8 mouse cellular contexts compared by ENCODE assay signal in the genomic region with DNA sequence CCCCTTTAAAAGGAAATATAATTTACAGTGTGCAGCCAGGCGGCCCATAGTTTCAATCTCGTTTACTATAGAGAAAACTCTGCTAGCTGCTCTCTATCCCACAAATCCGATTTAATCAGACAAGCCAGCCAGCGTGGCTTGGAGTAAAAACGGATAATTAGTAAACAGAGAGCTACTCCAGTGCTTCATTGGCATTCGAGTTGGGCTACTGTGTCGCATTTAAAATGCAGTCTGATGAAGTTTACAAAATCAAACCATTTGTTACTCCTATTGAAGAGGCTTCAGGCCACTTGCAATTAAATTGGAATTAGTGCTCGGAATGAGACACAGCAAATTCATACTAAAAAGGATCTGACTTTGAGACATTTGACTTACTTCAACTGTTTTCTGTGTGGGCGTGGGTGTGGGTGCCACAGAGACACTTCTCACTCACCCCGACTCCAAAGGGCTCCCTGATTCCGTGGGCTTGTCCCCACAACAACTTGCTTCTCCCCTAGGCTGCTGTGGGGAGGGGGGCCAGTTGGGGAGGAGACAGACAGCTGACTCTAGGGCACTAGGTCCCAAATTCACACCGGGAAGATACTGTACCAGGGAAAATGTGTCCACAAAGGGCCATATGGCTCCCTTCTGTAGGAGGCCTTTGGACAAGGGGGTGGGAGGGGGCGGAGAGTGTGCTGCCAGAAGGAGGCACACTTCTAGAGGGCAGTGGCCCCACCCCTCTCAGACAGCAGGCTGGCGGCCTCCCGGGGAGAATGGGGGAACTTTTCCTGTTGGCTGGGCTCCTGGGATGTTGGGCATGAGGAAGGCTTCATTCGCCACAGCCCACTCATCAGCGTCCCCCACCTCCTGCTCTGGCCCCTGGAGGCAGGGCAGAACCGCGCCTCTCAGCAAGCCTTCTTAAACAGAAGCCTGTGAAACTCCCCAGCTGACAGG.
DNase-seq lines count a peak whose midpoint lies in the region; ATAC-seq and TF ChIP-seq lines count a peak whose summit lies in the region.

No protein-coding gene starts in this region.

- TF ChIP-seq CTCF in gastrocnemius, adult 2 months (IDR thresholded peaks at IDR 0.05) = no peak

- peaks cover 25% of the 10 kb centered on the region for H3K4me1 ChIP-seq in heart, embryonic 15.5 days (replicated peaks)
- H3K4me1 ChIP-seq in neural tube, embryonic 14.5 days (ENCODE audit: control insufficient read depth, insufficient read depth, low read length) = peaks cover 34% of the 10 kb centered on the region

- peak overlapping the region; percentile 9; the same call in 1 of the 2 replicates for H3K4me3 ChIP-seq in gastrocnemius, adult 2 months
- no peak overlapping the region for H3K4me3 ChIP-seq in heart, embryonic 15.5 days
- H3K4me3 ChIP-seq in neural tube, embryonic 14.5 days (ENCODE audit: low read depth, low read length) = no peak overlapping the region

- no peaks in the 10 kb centered on the region for H3K9me3 ChIP-seq in heart, embryonic 15.5 days (replicated peaks)
- H3K9me3 ChIP-seq in neural tube, embryonic 14.5 days (ENCODE audit: control insufficient read depth, low read length) = no peaks in the 10 kb centered on the region

- peak; percentile 51; the same call in 1 of the 2 replicates for ATAC-seq in heart, embryonic 15.5 days (replicated peaks; ENCODE audit: insufficient number of reproducible peaks, insufficient read depth, low FRiP score, low read depth)
- peak; percentile 79 for ATAC-seq in neural tube, embryonic 14.5 days (ENCODE audit: low read depth)

- H3K36me3 ChIP-seq in heart, embryonic 15.5 days = no peaks in the 10 kb centered on the region
- no peaks in the 10 kb centered on the region for H3K36me3 ChIP-seq in neural tube, embryonic 14.5 days (ENCODE audit: control insufficient read depth, insufficient read depth, low read length)

- H3K9ac ChIP-seq in heart, embryonic 15.5 days = no peak overlapping the region
- H3K9ac ChIP-seq in neural tube, embryonic 14.5 days (replicated peaks; ENCODE audit: low read depth, low read length) = no peak overlapping the region

- H3K27me3 ChIP-seq in heart, embryonic 15.5 days = peaks cover 4% of the 10 kb centered on the region; the same call in 1 of the 2 replicates
- H3K27me3 ChIP-seq in neural tube, embryonic 14.5 days (ENCODE audit: control insufficient read depth, insufficient read depth, low read length) = no peaks in the 10 kb centered on the region

- 0 out of 2 replicates have a peak overlapping the region, but pooled peaks have one; percentile 13 for H3K4me2 ChIP-seq in heart, embryonic 15.5 days
- no peak overlapping the region for H3K4me2 ChIP-seq in neural tube, embryonic 14.5 days (ENCODE audit: low read depth, low read length)

- peak overlapping the region; percentile 41 for H3K27ac ChIP-seq in gastrocnemius, adult 2 months
- H3K27ac ChIP-seq in heart, embryonic 15.5 days = no peak overlapping the region
- peak overlapping the region; percentile 64; the same call in 1 of the 2 replicates for H3K27ac ChIP-seq in neural tube, embryonic 14.5 days (ENCODE audit: low read depth, low read length)

- peak; percentile 46 for DNase-seq in gastrocnemius, adult 2 months
- DNase-seq in gastrocnemius, postnatal 36 days = no peak
- DNase-seq in cerebellum, postnatal 14 days = peak; percentile 70 to 75
- DNase-seq in left cerebral cortex, postnatal 36 days (ENCODE audit: low spot score in 2 of 2) = peak; percentile 44 to 52
- DNase-seq in T-cell, adult 2 months (ENCODE audit: low spot score) = no peak
- no peak for DNase-seq in urinary bladder, adult 2 months (ENCODE audit: low spot score)

- intact Hi-C loops in gastrocnemius, adult 2 months (cut with DNase I) = no loop called here
- intact Hi-C loops in gastrocnemius, postnatal 36 days (cut with DNase I) = no loop called here
- intact Hi-C loops in left cerebral cortex, postnatal 36 days (cut with DNase I) = loop anchor here (2.0 to 5.0 kb wide), 2 partner anchors 39 to 58 kb away; no protein-coding TSS in a partner anchor

- WGBS in heart, embryonic 15.5 days = 41% methylated on average over 19 of the region's 19 CpGs
- WGBS in neural tube, embryonic 14.5 days = 10% methylated on average over 19 of the region's 19 CpGs

Comparison
In these comparisons a context has a peak if more than half of its experiments do, and no peak if none do; other contexts are left out.
1. DNase-seq: peak in gastrocnemius, adult 2 months (single experiment), cerebellum, postnatal 14 days (2 of 2) and left cerebral cortex, postnatal 36 days (2 of 2); none in gastrocnemius, postnatal 36 days (0 of 2), T-cell, adult 2 months (single experiment) and urinary bladder, adult 2 months (single experiment).